Mouse (Mus musculus) hindbrain, embryonic 10.5 days (tissue): ENCODE data around the gene Naa80. TPM values are rescaled to one million over a fixed set of nuclear protein-coding genes. Genes with fewer than 3 reads are reported as not detected.
"Not testable (repeated sequence)": the region's sequence is repeated elsewhere in the genome, so short reads cannot be mapped to it uniquely, and the experiment has no call there.

Experiments
- DNase-seq: peaks from one replicate; pipeline ENCODE4 v3.0.0-alpha.2; 2017; ENCODE audit warnings: low spot score
- H3K27ac ChIP-seq: fragments of 300-500 bp; sonication (generic); 2 replicates; pipeline ENCODE4 v1.5.1; 2016; ENCODE audit warnings: mild to moderate bottlenecking, moderate library complexity
- H3K27me3 ChIP-seq: fragments of 300-500 bp; sonication (generic); 2 replicates; pipeline ENCODE4 v1.6.1; 2016; ENCODE audit warnings: mild to moderate bottlenecking; ENCODE audit not compliant: poor library complexity, insufficient read depth, severe bottlenecking
- H3K36me3 ChIP-seq: fragments of 300-500 bp; sonication (generic); 2 replicates; pipeline ENCODE4 v1.6.1; 2016; ENCODE audit warnings: mild to moderate bottlenecking, moderate library complexity
- H3K4me1 ChIP-seq: fragments of 300-500 bp; sonication (generic); replicated peaks from 2 replicates; pipeline ENCODE4 v1.6.1; 2016; ENCODE audit warnings: mild to moderate bottlenecking
- H3K4me3 ChIP-seq: fragments of 300-500 bp; sonication (generic); 2 replicates; pipeline ENCODE4 v1.5.1; 2016; ENCODE audit warnings: mild to moderate bottlenecking, moderate library complexity
- H3K9me3 ChIP-seq: fragments of 300-500 bp; sonication (generic); 2 replicates; pipeline ENCODE4 v1.6.1; 2016; ENCODE audit warnings: mild to moderate bottlenecking, moderate library complexity
- WGBS: fragments of 180-500 bp; shearing (Covaris S2); methylation state at CpG from one replicate; pipeline ENCODE4 v1.1.7; 2016; 5-methylcytosine and 5-hydroxymethylcytosine counted together
- polyA plus RNA-seq: library from polyadenylated mRNA; unstranded; fragments of >200 nt; fragmentation: Nextera tagmentation; extraction: Ambion mirVana; gene quantifications from 2 replicates; pipeline ENCODE4 v1.2.1, GENCODE M21; 2016

Gene Naa80
- polyA plus RNA-seq, 1 experiment from 2014 or later, result 19.2 TPM

- DNase-seq, result no peak
- H3K4me3 ChIP-seq, result peak overlapping the region; percentile 84
- H3K27ac ChIP-seq, result peak overlapping the region; percentile 96
- 7% methylated on average over 37 of the region's 37 CpGs for WGBS
- H3K27me3 ChIP-seq, result peaks cover 49% of the 10 kb centered on the region
- H3K4me1 ChIP-seq, result peaks cover 62% of the 10 kb centered on the region
- no peaks in the 10 kb centered on the region for H3K9me3 ChIP-seq
- peaks cover 25% of the 10 kb centered on the region for H3K36me3 ChIP-seq
Observed at GRCm38 (mm10) chr9:107553541-107554318, 25.0 kb upstream of the Naa80 start.

DNA sequence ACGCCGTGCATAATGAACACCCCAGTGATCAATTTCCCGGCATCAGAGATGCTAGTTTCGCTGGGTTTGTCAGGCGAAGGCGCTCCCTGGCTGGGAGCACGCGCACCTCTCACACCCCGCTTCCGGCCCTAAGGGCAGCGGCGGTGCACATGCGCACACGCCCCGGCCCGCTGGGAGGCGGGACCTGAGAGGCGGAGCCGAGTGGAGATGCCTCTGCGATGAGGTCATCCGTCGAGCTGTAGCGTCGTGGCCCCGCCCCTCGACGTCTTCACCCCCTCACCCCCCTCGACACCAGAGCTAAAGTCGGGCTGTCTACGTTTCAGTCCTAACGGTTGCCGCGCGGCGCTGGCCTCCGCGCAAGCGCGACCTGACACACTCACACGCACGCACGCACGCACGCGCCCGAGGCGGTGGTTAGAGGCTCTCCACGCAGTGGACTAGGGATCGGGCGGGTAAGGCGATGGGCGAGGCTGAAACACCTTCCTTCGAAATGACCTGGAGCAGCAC, 24.3 kb upstream of the Naa80 start:
- no peaks in the 10 kb centered on the region for H3K9me3 ChIP-seq
- under 1% methylated on average over 53 of the region's 53 CpGs for WGBS
- H3K27ac ChIP-seq, result peak overlapping the region; percentile 96
- H3K27me3 ChIP-seq, result peaks cover 42% of the 10 kb centered on the region
- peaks cover 62% of the 10 kb centered on the region for H3K4me1 ChIP-seq
- H3K4me3 ChIP-seq, result peak overlapping the region; percentile 84
- peak; percentile 98 for DNase-seq
- H3K36me3 ChIP-seq, result peaks cover 31% of the 10 kb centered on the region

GRCm38 (mm10) chr9:107555031-107555457, 23.6 kb upstream of the Naa80 start:
- Histone ChIP-seq H3K4me3 (peak overlapping the region; percentile 84), H3K27me3 (peaks cover 36% of the 10 kb centered on the region), H3K27ac (peak overlapping the region; percentile 96), H3K36me3 (peaks cover 38% of the 10 kb centered on the region), H3K4me1 (peaks cover 62% of the 10 kb centered on the region), H3K9me3 (no peaks in the 10 kb centered on the region)
- DNase-seq, result no peak
- 0% methylated on average over 23 of the region's 23 CpGs for WGBS

GRCm38 (mm10) chr9:107555701-107556100, 23.0 kb upstream of the Naa80 start:
- Histone ChIP-seq H3K27ac (peak overlapping the region; percentile 96), H3K4me1 (peaks cover 57% of the 10 kb centered on the region), H3K36me3 (peaks cover 45% of the 10 kb centered on the region), H3K27me3 (peaks cover 29% of the 10 kb centered on the region), H3K9me3 (no peaks in the 10 kb centered on the region), H3K4me3 (peak overlapping the region; percentile 84)
- 48% methylated on average over 2 of the region's 2 CpGs for WGBS
- DNase-seq, result no peak

- no peak for DNase-seq
- Histone ChIP-seq H3K27ac (no peak overlapping the region), H3K4me3 (peak overlapping the region; percentile 84), H3K27me3 (peaks cover 23% of the 10 kb centered on the region), H3K4me1 (peaks cover 50% of the 10 kb centered on the region), H3K36me3 (peaks cover 51% of the 10 kb centered on the region), H3K9me3 (no peaks in the 10 kb centered on the region)
- 81% methylated on average over 3 of the region's 3 CpGs for WGBS
Observed at GRCm38 (mm10) chr9:107556346-107556745, 22.3 kb upstream of the Naa80 start.

DNA sequence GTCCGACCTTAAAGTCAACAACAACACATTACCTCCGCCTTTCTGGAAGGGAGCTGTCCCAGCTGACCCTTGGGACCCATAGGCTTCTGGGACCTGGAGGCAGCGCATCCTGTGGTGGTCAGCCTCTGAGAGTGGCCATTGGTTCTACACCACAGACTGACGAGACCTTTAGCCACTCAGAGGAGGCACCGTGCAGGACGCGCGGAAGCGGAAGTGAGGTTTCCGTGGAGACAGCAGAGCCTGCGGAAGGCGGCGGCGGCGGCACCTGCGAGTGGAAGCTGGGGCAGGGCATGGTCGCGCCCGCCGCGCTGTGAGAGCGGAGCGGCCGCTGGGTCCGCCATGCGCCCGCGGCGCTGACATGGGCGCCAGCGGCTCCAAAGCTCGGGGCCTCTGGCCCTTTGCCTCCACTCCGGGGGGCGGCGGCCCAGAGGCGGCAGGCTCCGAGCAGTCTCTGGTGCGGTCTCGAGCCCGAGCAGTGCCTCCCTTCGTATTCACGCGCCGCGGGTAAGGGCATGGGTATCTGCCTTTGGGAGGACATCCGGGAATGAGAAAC, 15.6 kb upstream of the Naa80 start, which contains the start of gene Tusc2:
Gene Tusc2 (plus strand): TSS at position 227 of the 553 bp plus-strand sequence.
- under 1% methylated on average over 46 of the region's 46 CpGs for WGBS
- H3K4me3 ChIP-seq, result peak within 1 kb of the TSS; percentile 95
- H3K36me3 ChIP-seq, result peaks cover 70% of the 10 kb centered on the region
- H3K27ac ChIP-seq, result peak within 1 kb of the TSS; percentile 88
- peaks cover 62% of the 10 kb centered on the region for H3K4me1 ChIP-seq
- no peaks in the 10 kb centered on the region for H3K27me3 ChIP-seq
- no peaks in the 10 kb centered on the region for H3K9me3 ChIP-seq
- DNase-seq, result peak; percentile 95

- Histone ChIP-seq H3K4me1 (peaks cover 79% of the 10 kb centered on the region), H3K36me3 (peaks cover 51% of the 10 kb centered on the region), H3K4me3 (peak overlapping the region; percentile 20; the same call in 1 of the 2 replicates)
- WGBS, result 53% methylated on average over 5 of the region's 5 CpGs
- DNase-seq, H3K27ac ChIP-seq, H3K9me3 ChIP-seq, H3K27me3 ChIP-seq: not testable (repeated sequence)
Observed at GRCm38 (mm10) chr9:107565556-107565955, 13.1 kb upstream of the Naa80 start.

GRCm38 (mm10) chr9:107566041-107566709, 12.5 kb upstream of the Naa80 start:
- Histone ChIP-seq H3K4me3 (0 out of 2 replicates have a peak overlapping the region, but pooled peaks have one; percentile 5), H3K27me3 (no peaks in the 10 kb centered on the region), H3K36me3 (peaks cover 51% of the 10 kb centered on the region), H3K4me1 (peaks cover 85% of the 10 kb centered on the region), H3K27ac (0 out of 2 replicates have a peak overlapping the region, but pooled peaks have one; percentile 35), H3K9me3 (no peaks in the 10 kb centered on the region)
- 61% methylated on average over 15 of the region's 15 CpGs for WGBS
- DNase-seq, result peak; percentile 83

DNA sequence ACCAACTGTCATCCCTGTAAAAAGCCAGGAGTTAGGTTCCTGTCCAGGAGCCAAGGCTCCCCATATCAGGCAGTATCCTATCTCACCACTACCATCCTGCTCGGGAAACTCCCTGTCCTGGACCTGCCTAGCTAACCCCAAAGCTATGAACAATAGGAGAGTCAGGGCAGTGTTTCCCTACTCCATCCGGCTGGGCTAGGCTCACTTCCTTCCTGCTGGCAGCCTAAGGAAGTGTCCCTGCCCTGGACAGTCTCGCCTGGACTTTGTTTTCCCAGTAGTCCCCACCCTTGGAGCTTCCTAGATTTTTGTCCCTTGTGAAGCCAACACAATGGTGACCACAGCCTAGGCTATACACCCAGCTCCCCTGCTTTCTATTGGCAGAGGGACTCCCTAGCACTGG, 11.8 kb upstream of the Naa80 start:
- no peaks in the 10 kb centered on the region for H3K9me3 ChIP-seq
- peaks cover 91% of the 10 kb centered on the region for H3K4me1 ChIP-seq
- H3K27ac ChIP-seq, result peak overlapping the region; percentile 98; the same call in 1 of the 2 replicates
- DNase-seq, result no peak
- 57% methylated on average over 3 of the region's 3 CpGs for WGBS
- H3K4me3 ChIP-seq, result peak overlapping the region; percentile 84
- peaks cover 51% of the 10 kb centered on the region for H3K36me3 ChIP-seq
- no peaks in the 10 kb centered on the region for H3K27me3 ChIP-seq

DNA sequence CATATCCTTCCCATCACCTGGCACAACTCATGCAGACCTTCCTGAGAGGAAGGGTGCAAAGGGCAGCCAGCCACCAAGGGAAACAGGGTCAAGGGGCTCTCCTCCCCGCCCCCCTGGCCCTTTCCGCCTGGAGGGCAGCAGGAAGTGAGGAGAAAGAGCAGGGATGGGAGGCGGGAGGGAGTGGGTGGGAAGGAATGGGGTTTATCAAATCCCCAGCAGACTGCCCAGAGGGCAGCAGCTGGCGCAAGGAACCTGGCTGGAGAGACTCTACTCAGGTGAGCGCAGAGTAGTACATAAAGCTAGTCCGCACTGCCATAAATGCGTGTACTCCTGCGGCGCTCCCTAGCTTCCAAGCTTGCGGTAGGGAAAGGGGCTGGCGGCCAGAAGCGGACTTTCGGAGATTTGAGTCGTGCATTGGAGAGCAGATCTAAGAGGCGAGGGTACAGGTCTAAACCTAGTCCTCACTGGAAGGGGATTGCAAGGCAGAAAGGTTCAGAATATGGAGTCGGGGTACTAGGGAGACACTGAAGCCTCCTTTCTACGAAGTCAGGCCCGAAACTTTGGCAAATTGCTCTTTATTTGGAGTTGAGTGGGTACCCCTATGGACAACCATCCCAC, 10.9 kb upstream of the Naa80 start, which contains the start of gene Hyal2:
Gene Hyal2 (plus strand): TSS at position 244 of the 618 bp plus-strand sequence.
- WGBS, result 4% methylated on average over 18 of the region's 18 CpGs
- H3K27me3 ChIP-seq, result no peaks in the 10 kb centered on the region
- peaks cover 54% of the 10 kb centered on the region for H3K36me3 ChIP-seq
- H3K4me1 ChIP-seq, result peaks cover 88% of the 10 kb centered on the region
- peak within 1 kb of the TSS; percentile 98 for H3K27ac ChIP-seq
- H3K9me3 ChIP-seq, result no peaks in the 10 kb centered on the region
- peak; percentile 35 for DNase-seq
- H3K4me3 ChIP-seq, result peak within 1 kb of the TSS; percentile 84

- peaks cover 80% of the 10 kb centered on the region for H3K4me1 ChIP-seq
Observed at GRCm38 (mm10) chr9:107568331-107569261, 10.1 kb upstream of the Naa80 start.

More at GRCm38 (mm10) chr9:107568331-107569261, 10.1 kb upstream of the Naa80 start:
- Histone ChIP-seq H3K4me3 (peak overlapping the region; percentile 84), H3K27me3 (no peaks in the 10 kb centered on the region), H3K9me3 (no peaks in the 10 kb centered on the region; the same call in 1 of the 2 replicates), H3K27ac (peak overlapping the region; percentile 98), H3K36me3 (peaks cover 62% of the 10 kb centered on the region)
- DNase-seq, result peak; percentile 90
- WGBS, result under 1% methylated on average over 41 of the region's 41 CpGs
